Mouse (Mus musculus) thymus, adult 2 months (tissue): ENCODE data around the gene Atp2b2. TPM values are rescaled to one million over a fixed set of nuclear protein-coding genes. Genes with fewer than 3 reads are reported as not detected.

Experiments used
- DNase-seq: peaks from one replicate; pipeline ENCODE4 v3.0.0; 2021
- H3K27ac ChIP-seq: fragments of 200-500 bp; 2 replicates; pipeline ENCODE4 v1.5.1; 2012; ENCODE audit warnings: low read length, control low read depth; ENCODE audit not compliant: control insufficient read depth, insufficient read depth
- H3K27me3 ChIP-seq: fragments of 200-500 bp; 2 replicates; pipeline ENCODE4 v1.6.1; 2012; ENCODE audit warnings: mild to moderate bottlenecking, low read length, moderate library complexity, mixed read lengths; ENCODE audit not compliant: control insufficient read depth, insufficient read depth
- H3K36me3 ChIP-seq: fragments of 200-500 bp; 2 replicates; pipeline ENCODE4 v1.6.1; 2012; ENCODE audit warnings: mild to moderate bottlenecking, low read length, moderate library complexity; ENCODE audit not compliant: control insufficient read depth, insufficient read depth
- H3K4me1 ChIP-seq: fragments of 200-500 bp; replicated peaks from 2 replicates; pipeline ENCODE4 v1.6.1; 2012; ENCODE audit warnings: low read length; ENCODE audit not compliant: control insufficient read depth, insufficient read depth
- H3K4me3 ChIP-seq: fragments of 200-500 bp; 2 replicates; pipeline ENCODE4 v1.5.1; 2012; ENCODE audit warnings: mild to moderate bottlenecking, low read length, control low read depth, moderate library complexity; ENCODE audit not compliant: control insufficient read depth, insufficient read depth
- CTCF ChIP-seq: fragments of 200-500 bp; IDR thresholded peaks from 2 replicates; pipeline ENCODE4 v1.5.1; 2012; ENCODE audit warnings: mild to moderate bottlenecking, control low read depth, low read length, moderate library complexity, borderline replicate concordance; ENCODE audit not compliant: control insufficient read depth, poor library complexity, insufficient read depth; ENCODE audit errors: extremely low read depth
- POLR2A ChIP-seq: fragments of 200-500 bp; IDR thresholded peaks from 2 replicates; pipeline ENCODE4 v1.6.1; 2012; ENCODE audit warnings: mild to moderate bottlenecking, low read length, control low read depth, moderate library complexity; ENCODE audit not compliant: control insufficient read depth, poor library complexity, insufficient read depth; ENCODE audit errors: extremely low read depth
- WGBS: fragments of 180-500 bp; shearing (Covaris S2); methylation state at CpG from one replicate; pipeline ENCODE4 v1.1.7; 2018; 5-methylcytosine and 5-hydroxymethylcytosine counted together
- polyA plus RNA-seq: library from polyadenylated mRNA; depleted of rRNA; stranded (reverse); fragments of >200 nt; gene quantifications from 2 replicates; pipeline ENCODE4 v1.2.3, GENCODE M21; 2012

Atp2b2 gene
- polyA plus RNA-seq, 1 experiment: 0.23 TPM

- no peak overlapping the region for H3K4me3 ChIP-seq
- TF ChIP-seq POLR2A (no peak), CTCF (no peak)
- DNase-seq: no peak
- H3K36me3 ChIP-seq: no peaks in the 10 kb centered on the region
- H3K27ac ChIP-seq: no peak overlapping the region
- no peaks in the 10 kb centered on the region for H3K27me3 ChIP-seq
- WGBS: 90% methylated on average over 8 of the region's 8 CpGs
- no peaks in the 10 kb centered on the region for H3K4me1 ChIP-seq
Measured at GRCm38 (mm10) chr6:113929191-113929875, 113.1 kb downstream of the Atp2b2 start.

- no peak for DNase-seq
- 84% methylated on average over 4 of the region's 4 CpGs for WGBS
- Histone ChIP-seq H3K36me3 (no peaks in the 10 kb centered on the region), H3K27me3 (no peaks in the 10 kb centered on the region), H3K4me1 (no peaks in the 10 kb centered on the region), H3K27ac (no peak overlapping the region), H3K4me3 (no peak overlapping the region)
- TF ChIP-seq CTCF: no peak
- no peak for TF ChIP-seq POLR2A
Measured at GRCm38 (mm10) chr6:113923249-113923648, 119.2 kb downstream of the Atp2b2 start.

GRCm38 (mm10) chr6:113920466-113920865 lies 121.9 kb downstream of the Atp2b2 start:
- 76% methylated on average over 5 of the region's 5 CpGs for WGBS
- Histone ChIP-seq H3K4me3 (no peak overlapping the region), H3K27ac (no peak overlapping the region), H3K27me3 (no peaks in the 10 kb centered on the region), H3K36me3 (no peaks in the 10 kb centered on the region), H3K4me1 (no peaks in the 10 kb centered on the region)
- no peak for TF ChIP-seq CTCF
- TF ChIP-seq POLR2A: no peak
- DNase-seq: no peak

GRCm38 (mm10) chr6:113912753-113913152 lies 129.7 kb downstream of the Atp2b2 start:
- DNase-seq: no peak
- no peaks in the 10 kb centered on the region for H3K4me1 ChIP-seq
- 41% methylated on average over 3 of the region's 3 CpGs for WGBS
- H3K36me3 ChIP-seq: no peaks in the 10 kb centered on the region
- no peak overlapping the region for H3K27ac ChIP-seq
- TF ChIP-seq CTCF: no peak
- no peak for TF ChIP-seq POLR2A
- H3K4me3 ChIP-seq: no peak overlapping the region
- H3K27me3 ChIP-seq: no peaks in the 10 kb centered on the region

- WGBS: 79% methylated on average over 16 of the region's 16 CpGs
- no peak overlapping the region for H3K27ac ChIP-seq
- no peaks in the 10 kb centered on the region for H3K27me3 ChIP-seq
- no peak for DNase-seq
- TF ChIP-seq CTCF (0 out of 2 replicates have a peak, but pooled peaks have one; percentile 30), POLR2A (no peak)
- H3K36me3 ChIP-seq: no peaks in the 10 kb centered on the region
- H3K4me1 ChIP-seq: no peaks in the 10 kb centered on the region
- H3K4me3 ChIP-seq: no peak overlapping the region
Measured at GRCm38 (mm10) chr6:113911094-113911493, 131.3 kb downstream of the Atp2b2 start.

- no peaks in the 10 kb centered on the region for H3K4me1 ChIP-seq
- H3K27me3 ChIP-seq: no peaks in the 10 kb centered on the region
- no peak for DNase-seq
- no peaks in the 10 kb centered on the region for H3K36me3 ChIP-seq
- TF ChIP-seq CTCF (no peak), POLR2A (no peak)
- H3K27ac ChIP-seq: no peak overlapping the region
- WGBS: 93% methylated on average over 3 of the region's 3 CpGs
- no peak overlapping the region for H3K4me3 ChIP-seq
Measured at GRCm38 (mm10) chr6:113910411-113911055, 131.9 kb downstream of the Atp2b2 start.

- Histone ChIP-seq H3K27me3 (no peaks in the 10 kb centered on the region), H3K27ac (no peak overlapping the region), H3K4me1 (no peaks in the 10 kb centered on the region), H3K4me3 (no peak overlapping the region), H3K36me3 (no peaks in the 10 kb centered on the region)
- no peak for DNase-seq
- 66% methylated on average over 5 of the region's 5 CpGs for WGBS
- TF ChIP-seq CTCF (no peak), POLR2A (no peak)
Measured at GRCm38 (mm10) chr6:113909836-113910235, 132.6 kb downstream of the Atp2b2 start.
